Mouse (Mus musculus): Measurements from ENCODE around the gene Rab24.

DNA sequence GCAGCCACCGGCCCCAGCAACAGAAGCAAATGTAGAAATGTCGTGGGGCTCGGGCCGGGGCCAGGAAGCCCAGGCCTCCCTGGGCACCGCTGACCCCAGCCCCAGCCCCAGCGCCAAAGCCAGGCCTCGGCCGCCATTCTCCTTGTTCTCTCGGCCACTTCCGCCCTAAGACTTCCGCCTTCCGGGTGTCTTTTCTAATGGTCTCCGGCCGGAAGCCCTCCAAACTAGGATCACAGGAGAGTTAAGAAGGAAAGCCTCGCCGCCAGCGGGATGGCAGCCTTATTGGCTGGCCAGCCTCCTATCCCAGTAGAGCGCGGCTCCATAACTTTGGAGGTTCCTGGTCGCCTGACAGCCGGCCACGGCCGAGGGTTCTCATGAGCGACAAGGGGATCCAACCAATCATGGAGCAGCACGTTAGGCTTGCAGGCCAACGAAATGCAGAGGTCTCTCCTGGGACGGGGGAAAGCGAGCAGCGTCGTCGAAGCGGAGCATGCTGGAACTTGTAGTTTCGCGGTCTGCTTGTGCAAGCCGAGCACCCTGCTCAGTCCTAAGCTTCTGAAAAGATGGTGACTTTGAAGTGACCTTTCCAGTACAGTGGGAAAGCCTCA lies 40.8 kb upstream of the Rab24 start, which contains the start of gene Lman2:
- 0 out of 2 replicates have a peak, but pooled peaks have one; percentile 2 for TF ChIP-seq CTCF (IDR thresholded peaks at IDR 0.05; ENCODE audit: low read depth)
- peak; percentile 76 for TF ChIP-seq EP300 (optimal IDR thresholded peaks at IDR 0.05)
